Mouse (Mus musculus): Measurements from ENCODE around the gene Mob2. TPM values are rescaled to one million over a fixed set of nuclear protein-coding genes. Genes with fewer than 3 reads are reported as not detected.

Mob2 gene
- total RNA-seq, 2 experiments from 2014 or later = 40.2 to 43.7 TPM

GRCm38 (mm10) chr7:142035048-142035811 is 25.6 kb downstream of the Mob2 start:
- intact Hi-C loops (cut with DNase I) = no loop called here
- DNase-seq = no peak

- intact Hi-C loops (cut with DNase I) = no loop called here
- DNase-seq = peak; percentile 51 to 74
Observed at GRCm38 (mm10) chr7:142034198-142034597, 26.7 kb downstream of the Mob2 start.

GRCm38 (mm10) chr7:142030073-142030472 is 30.8 kb downstream of the Mob2 start:
- intact Hi-C loops (cut with DNase I) = no loop called here
- no peak for DNase-seq

- intact Hi-C loops (cut with DNase I) = no loop called here
- no peak for DNase-seq
Observed at GRCm38 (mm10) chr7:142025926-142026325, 34.9 kb downstream of the Mob2 start.

GRCm38 (mm10) chr7:142025196-142025595 is 35.7 kb downstream of the Mob2 start:
- intact Hi-C loops (cut with DNase I) = no loop called here
- no peak for DNase-seq

GRCm38 (mm10) chr7:142020827-142021226 is 40.0 kb downstream of the Mob2 start:
- DNase-seq = no peak
- intact Hi-C loops (cut with DNase I) = no loop called here

GRCm38 (mm10) chr7:142019699-142020098 is 41.2 kb downstream of the Mob2 start:
- no peak for DNase-seq
- intact Hi-C loops (cut with DNase I) = loop anchor here (2.0 kb wide), 1 partner anchor 77 kb away; no protein-coding TSS in a partner anchor

GRCm38 (mm10) chr7:142016562-142016961 is 44.3 kb downstream of the Mob2 start:
- DNase-seq = no peak
- intact Hi-C loops (cut with DNase I) = no loop called here

- intact Hi-C loops (cut with DNase I) = no loop called here
- DNase-seq = no peak
Observed at GRCm38 (mm10) chr7:142001597-142002340, 59.1 kb downstream of the Mob2 start.

GRCm38 (mm10) chr7:142000661-142001060 is 60.2 kb downstream of the Mob2 start:
- intact Hi-C loops (cut with DNase I) = no loop called here
- no peak for DNase-seq

- intact Hi-C loops (cut with DNase I) = no loop called here
- DNase-seq = no peak
Observed at GRCm38 (mm10) chr7:141994121-141994520, 66.7 kb downstream of the Mob2 start.

- DNase-seq = no peak
- intact Hi-C loops (cut with DNase I) = no loop called here
Observed at GRCm38 (mm10) chr7:141991183-141991582, 69.7 kb downstream of the Mob2 start.

- intact Hi-C loops (cut with DNase I) = no loop called here
- no peak for DNase-seq
Observed at GRCm38 (mm10) chr7:141988314-141988806, 72.5 kb downstream of the Mob2 start.

- no peak for DNase-seq
- intact Hi-C loops (cut with DNase I) = no loop called here
Observed at GRCm38 (mm10) chr7:141981237-141981636, 79.6 kb downstream of the Mob2 start.

GRCm38 (mm10) chr7:141979247-141979646 is 81.6 kb downstream of the Mob2 start:
- intact Hi-C loops (cut with DNase I) = no loop called here
- DNase-seq = no peak

GRCm38 (mm10) chr7:141978003-141978402 is 82.9 kb downstream of the Mob2 start:
- intact Hi-C loops (cut with DNase I) = no loop called here
- DNase-seq = no peak

GRCm38 (mm10) chr7:141972831-141973619 is 87.8 kb downstream of the Mob2 start:
- intact Hi-C loops (cut with DNase I) = no loop called here
- no peak for DNase-seq

- intact Hi-C loops (cut with DNase I) = no loop called here
- no peak for DNase-seq
Observed at GRCm38 (mm10) chr7:141966281-141966680, 94.6 kb downstream of the Mob2 start.

GRCm38 (mm10) chr7:141962521-141962920 is 98.3 kb downstream of the Mob2 start:
- intact Hi-C loops (cut with DNase I) = no loop called here

GRCm38 (mm10) chr7:141961491-141961890 is 99.4 kb downstream of the Mob2 start:
- intact Hi-C loops (cut with DNase I) = no loop called here
- no peak for DNase-seq

More at GRCm38 (mm10) chr7:141962521-141962920, 98.3 kb downstream of the Mob2 start:
- no peak for DNase-seq

GRCm38 (mm10) chr7:141960926-141961325 is 99.9 kb downstream of the Mob2 start:
- no peak for DNase-seq
- intact Hi-C loops (cut with DNase I) = no loop called here
